Mouse (Mus musculus) cerebellum, adult (tissue): ENCODE measurements around the gene Cdc5l.
"Not testable (repeated sequence)": the region's sequence is repeated elsewhere in the genome, so short reads cannot be mapped to it uniquely, and the experiment has no call there.

ENCODE experiments used
- ATAC-seq: cut with Nextera tagmentation; 2 replicates; pipeline ENCODE4 v1.9.2; 2017; ENCODE audit warnings: mild to moderate bottlenecking, moderate library complexity, mixed read lengths; ENCODE audit not compliant: insufficient number of reproducible peaks, low FRiP score, low TSS enrichment

Gene Cdc5l

GRCm38 (mm10) chr17:45447063-45447462 is 13.5 kb upstream of the Cdc5l start:
- no peak for ATAC-seq

DNA sequence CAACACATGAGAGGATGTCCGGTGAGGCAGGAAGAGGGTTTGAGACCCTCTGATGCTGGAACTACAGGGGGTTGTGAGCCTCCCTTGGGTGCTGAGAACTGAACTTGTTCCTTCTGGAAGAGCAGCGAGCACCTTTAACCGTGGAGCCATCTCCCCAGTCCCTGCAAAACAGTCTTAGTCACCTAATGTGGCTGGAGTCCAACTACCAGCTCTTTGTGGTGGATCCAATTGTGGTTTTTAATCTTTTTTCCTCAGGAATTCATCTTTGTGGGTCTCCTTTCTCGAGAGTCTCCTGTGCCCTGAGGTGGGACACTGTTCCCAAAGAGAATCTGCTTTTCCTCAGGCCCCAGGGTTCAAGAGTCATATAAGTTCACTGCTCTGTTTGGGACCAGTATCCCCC is 12.4 kb upstream of the Cdc5l start:
- no peak for ATAC-seq

DNA sequence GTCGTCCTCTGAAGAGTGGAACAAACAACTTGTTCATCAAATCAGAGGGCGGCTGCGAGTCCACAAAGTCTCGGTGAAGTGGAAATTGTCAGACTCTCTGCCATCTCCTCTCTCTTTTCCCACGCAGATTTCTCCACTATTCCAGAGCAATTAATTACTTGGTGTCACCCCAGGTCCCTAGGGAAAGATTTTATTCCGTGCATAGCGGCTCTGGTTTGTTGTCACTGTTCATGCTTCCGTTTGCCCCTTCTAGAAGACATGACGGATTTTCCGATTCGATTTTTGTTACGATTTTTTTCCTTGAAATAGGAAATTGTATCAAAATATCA is 689 bp upstream of the Cdc5l start:
- ATAC-seq: 0 out of 2 replicates have a peak, but pooled peaks have one; percentile 5

- ATAC-seq: 0 out of 2 replicates have a peak, but pooled peaks have one; percentile 11
Observed at GRCm38 (mm10) chr17:45432706-45433398, 685 bp downstream of the Cdc5l start.

- no peak for ATAC-seq
Observed at GRCm38 (mm10) chr17:45432007-45432406, 1.5 kb downstream of the Cdc5l start.

GRCm38 (mm10) chr17:45417387-45417786 is 16.1 kb downstream of the Cdc5l start:
- no peak for ATAC-seq

DNA sequence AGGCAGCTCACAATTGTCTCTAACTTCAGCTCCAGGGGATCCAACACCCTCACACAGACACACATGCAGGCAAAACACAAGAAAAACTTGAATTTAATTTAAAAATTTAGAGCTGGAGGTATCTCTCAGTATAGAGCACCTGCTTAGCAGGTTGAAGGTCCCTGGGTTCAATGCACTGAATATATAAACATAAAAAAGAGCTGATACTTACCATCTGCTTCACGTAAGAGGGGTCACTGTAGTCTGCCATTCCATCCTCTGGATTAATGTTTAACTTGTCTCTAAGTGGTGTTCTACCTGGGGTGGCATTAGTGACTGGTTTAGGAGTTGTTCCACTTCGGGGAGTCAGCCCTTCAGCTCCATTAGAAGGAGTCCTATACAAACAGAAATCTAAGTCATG is 21.9 kb downstream of the Cdc5l start:
- ATAC-seq: not testable (repeated sequence)

- no peak for ATAC-seq
Observed at GRCm38 (mm10) chr17:45408719-45409118, 24.8 kb downstream of the Cdc5l start.

DNA sequence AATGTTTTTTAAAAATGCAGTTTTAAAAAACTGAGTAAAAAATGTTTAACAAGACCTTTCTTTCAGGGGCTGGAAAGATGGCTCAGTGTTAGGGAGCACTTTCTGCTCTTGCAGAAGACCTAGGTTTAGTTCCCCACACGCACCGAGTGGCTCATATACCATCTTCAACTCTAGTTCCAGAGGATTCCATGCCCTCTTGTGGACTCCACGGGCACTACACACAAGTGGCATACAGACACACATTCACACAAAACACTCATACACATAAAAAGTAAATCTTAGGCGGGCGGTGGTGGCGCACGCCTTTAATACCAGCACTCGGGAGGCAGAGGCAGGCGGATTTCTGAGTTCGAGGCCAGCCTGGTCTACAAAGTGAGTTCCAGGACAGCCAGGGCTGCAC is 27.3 kb downstream of the Cdc5l start:
- no peak for ATAC-seq

GRCm38 (mm10) chr17:45403207-45403606 is 30.3 kb downstream of the Cdc5l start:
- no peak for ATAC-seq

GRCm38 (mm10) chr17:45402601-45403000 is 30.9 kb downstream of the Cdc5l start:
- no peak for ATAC-seq

DNA sequence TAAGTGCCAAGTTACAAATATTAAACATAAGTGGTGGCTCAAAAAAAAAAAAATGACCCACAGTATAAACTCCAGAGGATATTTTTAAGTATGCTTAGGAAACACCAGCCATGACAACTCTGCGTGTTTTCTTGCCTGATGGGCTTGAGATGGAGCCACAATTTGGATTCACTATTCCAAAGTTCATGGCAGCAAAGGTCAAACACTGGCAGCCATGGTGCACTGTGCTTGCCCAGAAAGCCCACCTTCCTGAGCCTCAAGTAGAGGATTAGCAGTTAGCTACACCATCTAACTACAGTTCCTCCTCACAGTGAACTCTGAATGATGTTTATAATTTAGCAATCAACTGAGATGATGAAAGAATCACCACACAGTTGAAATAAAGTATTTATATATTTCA is 31.4 kb downstream of the Cdc5l start:
- no peak for ATAC-seq

- ATAC-seq: no peak
Observed at GRCm38 (mm10) chr17:45401126-45401905, 32.2 kb downstream of the Cdc5l start.

GRCm38 (mm10) chr17:45398021-45398420 is 35.5 kb downstream of the Cdc5l start:
- no peak for ATAC-seq

- ATAC-seq: no peak
Observed at GRCm38 (mm10) chr17:45397541-45397940, 36.0 kb downstream of the Cdc5l start.

DNA sequence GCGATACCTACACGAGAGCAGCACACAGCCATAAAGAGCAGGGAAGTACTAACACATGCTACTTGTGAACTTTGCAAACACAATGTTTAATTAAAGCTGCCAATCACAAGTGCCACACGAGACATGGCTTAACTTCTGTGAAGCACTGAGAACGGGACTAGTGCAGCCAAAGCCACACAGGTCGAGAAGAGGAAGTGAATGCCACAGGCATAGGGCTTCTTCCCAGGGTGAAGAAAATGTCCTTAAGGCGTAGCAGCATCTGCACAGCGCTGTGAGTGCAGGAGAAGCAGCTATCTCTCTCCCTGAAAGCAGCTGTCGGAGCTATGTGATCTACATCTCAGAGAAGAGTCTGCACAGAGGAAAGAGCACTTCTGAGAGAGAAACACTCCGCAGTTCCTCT is 38.9 kb downstream of the Cdc5l start:
- no peak for ATAC-seq

DNA sequence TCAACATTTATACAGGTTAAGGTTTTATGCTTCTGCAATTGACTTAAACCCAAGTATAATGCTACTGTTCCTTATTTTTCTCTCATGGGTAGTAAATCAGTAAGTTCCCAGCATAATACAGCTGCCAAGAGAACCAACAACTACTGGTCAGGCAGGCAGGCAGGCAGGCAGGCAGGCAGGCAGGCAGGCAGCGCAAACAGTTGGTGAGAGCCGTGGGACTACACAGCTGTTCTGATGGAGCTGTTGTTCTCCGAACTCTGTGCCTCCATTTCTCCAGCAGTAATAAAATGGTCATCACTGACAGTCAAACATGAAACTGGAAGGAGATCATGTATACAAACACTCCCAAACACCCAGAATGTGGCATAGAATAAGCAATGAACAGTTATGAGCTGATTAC is 39.8 kb downstream of the Cdc5l start:
- ATAC-seq: no peak

DNA sequence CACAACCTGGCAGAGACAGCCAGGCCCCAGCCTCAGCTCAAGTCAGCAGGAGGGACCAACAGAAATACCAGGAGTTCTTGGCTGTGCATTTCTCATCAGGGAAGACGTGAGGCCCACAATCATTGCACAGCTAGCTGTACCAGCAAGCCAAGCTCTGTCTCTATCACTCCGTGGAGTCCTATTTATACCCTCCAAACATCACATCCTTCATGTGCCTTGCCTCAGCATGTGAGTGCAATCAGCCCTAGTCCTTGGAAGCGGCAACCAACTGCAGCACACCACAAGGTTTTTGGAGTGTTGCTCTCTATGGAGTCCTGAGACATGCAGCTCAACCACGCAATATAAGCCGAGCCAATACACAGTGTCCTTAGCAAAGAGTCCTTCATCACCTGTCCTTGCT is 43.6 kb downstream of the Cdc5l start:
- ATAC-seq: no peak

DNA sequence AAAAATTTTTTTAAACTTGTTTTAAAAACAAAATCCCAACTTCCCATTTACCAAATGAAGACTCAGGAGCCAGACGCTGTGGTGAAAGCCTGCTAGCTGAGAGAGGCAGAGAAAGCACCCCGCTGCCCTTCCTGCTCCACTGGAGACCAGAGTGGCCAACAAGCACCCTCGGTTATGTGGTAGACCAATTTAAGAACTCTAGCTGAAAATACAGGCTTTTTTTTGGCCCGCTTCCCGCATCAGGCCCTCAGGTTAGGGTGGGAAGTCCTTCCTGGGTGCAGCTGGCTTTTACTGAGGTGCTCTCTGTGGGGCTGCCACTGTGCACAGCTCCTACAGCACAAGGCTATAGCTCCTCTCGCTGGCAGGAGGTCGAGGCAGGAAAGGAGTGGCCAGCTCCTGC is 46.6 kb downstream of the Cdc5l start:
- ATAC-seq: no peak

DNA sequence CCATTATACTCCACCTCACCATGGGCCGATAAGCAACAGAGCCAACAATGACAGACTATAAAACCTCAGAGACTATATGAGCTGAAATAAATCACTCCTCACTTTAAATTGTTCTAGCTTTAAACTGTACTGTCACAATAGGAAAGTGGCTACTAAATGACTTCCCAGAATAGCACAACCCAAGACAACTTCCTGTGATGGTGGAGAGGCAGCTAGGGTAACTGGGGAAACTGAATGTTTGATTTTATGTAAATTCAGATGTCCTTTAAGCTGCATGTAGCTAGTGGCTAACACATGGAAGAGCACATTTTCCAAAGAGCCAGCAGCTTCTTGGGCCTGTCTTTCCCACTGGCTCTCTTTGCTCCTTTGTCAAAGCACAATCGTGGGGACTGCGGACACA is 50.2 kb downstream of the Cdc5l start:
- ATAC-seq: no peak

- no peak for ATAC-seq
Observed at GRCm38 (mm10) chr17:45379271-45379784, 54.2 kb downstream of the Cdc5l start.

DNA sequence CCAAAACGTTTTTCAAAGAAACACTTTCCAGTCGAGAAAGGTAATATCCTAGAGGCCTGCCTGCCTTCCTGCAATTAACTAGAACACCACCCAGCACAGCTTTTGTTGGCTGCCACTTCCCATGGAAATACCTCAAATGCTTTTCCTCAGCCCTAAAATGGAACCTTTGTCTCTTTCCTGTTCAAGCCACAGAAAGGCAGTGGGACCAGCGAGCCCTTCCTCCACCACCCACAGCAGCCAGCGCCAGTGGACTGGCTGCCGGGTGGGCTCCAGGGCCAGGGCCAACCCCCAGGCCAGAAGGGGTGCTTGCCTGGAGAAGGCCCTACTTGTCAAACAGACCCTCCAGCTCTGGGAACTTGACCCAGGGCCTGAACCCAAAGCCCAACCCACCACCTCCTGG is 56.2 kb downstream of the Cdc5l start:
- ATAC-seq: no peak
